Mouse (Mus musculus) testis, adult 2 months (tissue): ENCODE measurements around the gene Mrpl33.

Source experiments
- CTCF ChIP-seq: fragments of 200-500 bp; IDR thresholded peaks from 2 replicates; pipeline ENCODE4 v1.5.1; 2012; ENCODE audit warnings: low read depth, mild to moderate bottlenecking, inconsistent platforms, low read length, moderate library complexity; ENCODE audit not compliant: control insufficient read depth, insufficient read depth, insufficient replicate concordance
- POLR2A ChIP-seq: fragments of 200-500 bp; IDR thresholded peaks from 2 replicates; pipeline ENCODE4 v1.6.1; 2012; ENCODE audit warnings: low read depth, mild to moderate bottlenecking, inconsistent platforms, low read length, moderate library complexity; ENCODE audit not compliant: control insufficient read depth

GRCm38 (mm10) chr5:31693191-31693590 is 96.5 kb downstream of the Mrpl33 start:
- TF ChIP-seq CTCF (no peak), POLR2A (no peak)
